Mouse (Mus musculus) G1E-ER4 (cell line): Measurements from ENCODE around the gene Tsga8. TPM values are rescaled to one million over a fixed set of nuclear protein-coding genes. Genes with fewer than 3 reads are reported as not detected.

ENCODE experiments used
- GATA1 ChIP-seq: IDR thresholded peaks from one replicate; pipeline ENCODE4 v1.8.0; 2012; ENCODE audit warnings: low read length, inconsistent platforms
- polyA plus RNA-seq: library from polyadenylated mRNA; stranded (reverse); fragments of >175 nt; gene quantifications from 2 replicates; pipeline ENCODE4 v1.2.3, GENCODE M21; 2012

Gene Tsga8
- polyA plus RNA-seq: not detected in 2 replicates

DNA sequence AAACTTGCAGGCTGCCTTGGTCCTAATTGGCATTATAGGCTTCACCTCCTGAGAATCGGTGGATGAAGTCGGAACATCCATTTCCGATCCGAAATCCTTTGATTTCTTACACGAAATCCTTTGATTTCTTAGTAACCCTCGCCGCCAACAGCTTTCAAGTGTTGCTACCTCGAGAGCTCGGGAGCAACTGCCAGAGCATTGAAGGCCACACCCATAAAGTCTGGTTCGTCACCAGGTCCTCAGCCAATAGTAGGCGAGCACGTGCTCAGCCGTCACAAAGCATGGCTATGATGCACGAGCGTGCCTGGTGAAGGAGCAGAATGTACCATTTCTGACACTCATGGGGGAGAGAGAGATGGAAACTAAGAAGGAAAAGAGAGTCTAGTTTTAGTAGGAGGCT is at the start of gene Tsga8:
Gene Tsga8 (minus strand): TSS at position 327 of the 400 bp plus-strand sequence.
- no peak for TF ChIP-seq GATA1
